Mouse (Mus musculus): ENCODE results near the gene Taok3. TPM values are rescaled to one million over a fixed set of nuclear protein-coding genes. Genes with fewer than 3 reads are reported as not detected.

The Taok3 gene
- polyA plus RNA-seq, 1 experiment, result 40.6 TPM

DNA sequence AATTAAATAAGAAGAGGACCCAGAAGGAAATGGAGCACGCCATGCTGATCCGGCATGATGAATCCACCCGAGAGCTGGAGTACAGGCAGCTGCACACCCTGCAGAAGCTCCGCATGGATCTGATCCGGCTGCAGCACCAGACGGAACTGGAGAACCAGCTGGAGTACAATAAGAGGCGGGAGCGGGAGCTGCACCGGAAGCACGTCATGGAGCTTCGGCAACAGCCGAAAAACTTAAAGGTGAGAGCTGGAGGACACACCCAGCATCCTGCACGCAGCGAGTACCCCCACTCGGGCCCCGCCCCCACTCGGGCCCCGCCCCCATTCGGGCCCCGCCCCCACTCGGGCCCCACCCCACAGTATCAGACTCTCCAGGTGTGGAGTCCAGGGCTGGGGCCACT, 143.6 kb downstream of the Taok3 start:
- Histone ChIP-seq H3K27ac (ENCODE audit: insufficient read depth, low read length) (no peak overlapping the region), H3K4me3 (ENCODE audit: insufficient read depth, low read length) (no peak overlapping the region), H3K4me1 (ENCODE audit: control insufficient read depth, insufficient read depth, low read length) (no peaks in the 10 kb centered on the region)
- TF ChIP-seq CTCF (IDR thresholded peaks at IDR 0.05; ENCODE audit: extremely low read depth, insufficient read depth, low read length) (no peak), POLR2A (IDR thresholded peaks at IDR 0.05; ENCODE audit: extremely low read depth, insufficient read depth, low read length) (no peak)

DNA sequence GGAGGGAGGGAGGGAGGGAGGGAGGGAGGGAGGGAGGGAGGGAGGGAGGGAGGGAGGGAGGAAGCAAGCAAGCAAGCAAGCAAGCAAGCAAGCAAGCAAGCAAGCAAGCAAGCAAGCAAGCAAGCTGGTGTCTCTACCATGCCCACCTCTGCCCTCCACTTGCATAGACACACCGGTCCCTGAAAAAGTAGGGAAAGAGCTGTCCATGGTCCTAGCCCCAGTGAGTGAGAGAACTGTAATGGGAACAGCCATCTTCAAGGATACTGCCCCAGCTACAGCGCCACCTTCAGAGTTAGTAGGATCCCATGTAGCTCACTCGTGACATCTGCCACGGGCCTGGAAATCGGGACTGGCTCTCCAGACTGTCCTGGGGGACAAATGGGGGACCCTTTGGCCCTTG, 144.8 kb downstream of the Taok3 start:
- TF ChIP-seq CTCF (IDR thresholded peaks at IDR 0.05; ENCODE audit: extremely low read depth, insufficient read depth, low read length) (no peak), POLR2A (IDR thresholded peaks at IDR 0.05; ENCODE audit: extremely low read depth, insufficient read depth, low read length) (no peak)
- no peaks in the 10 kb centered on the region for H3K4me1 ChIP-seq (ENCODE audit: control insufficient read depth, insufficient read depth, low read length)
- no peak overlapping the region for H3K27ac ChIP-seq (ENCODE audit: insufficient read depth, low read length)
- no peak overlapping the region for H3K4me3 ChIP-seq (ENCODE audit: insufficient read depth, low read length)

DNA sequence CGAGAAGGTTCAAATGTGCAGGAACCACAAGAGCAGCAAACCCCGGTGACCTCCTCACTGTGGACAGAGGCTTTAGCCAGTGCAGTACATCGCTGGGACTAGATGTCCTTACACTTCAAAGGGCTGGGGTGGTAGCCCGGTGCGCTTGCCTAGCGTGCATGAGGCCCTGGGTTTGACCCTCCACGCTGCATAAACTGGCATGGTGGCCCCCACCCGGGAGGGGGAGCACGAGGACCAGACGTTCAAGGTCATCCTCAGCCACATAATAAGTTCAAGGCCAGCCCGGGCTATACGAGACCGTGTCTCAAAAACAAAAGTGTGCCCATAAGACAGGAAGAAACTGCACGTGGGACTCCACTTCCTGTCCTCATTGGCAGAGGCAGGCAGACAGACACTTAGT, 148.0 kb downstream of the Taok3 start:
- Histone ChIP-seq H3K4me1 (ENCODE audit: control insufficient read depth, insufficient read depth, low read length) (peaks cover 1% of the 10 kb centered on the region; the same call in 1 of the 2 replicates), H3K27ac (ENCODE audit: insufficient read depth, low read length) (no peak overlapping the region), H3K4me3 (ENCODE audit: insufficient read depth, low read length) (no peak overlapping the region)
- no peak for TF ChIP-seq POLR2A (IDR thresholded peaks at IDR 0.05; ENCODE audit: extremely low read depth, insufficient read depth, low read length)
- no peak for TF ChIP-seq CTCF (IDR thresholded peaks at IDR 0.05; ENCODE audit: extremely low read depth, insufficient read depth, low read length)

DNA sequence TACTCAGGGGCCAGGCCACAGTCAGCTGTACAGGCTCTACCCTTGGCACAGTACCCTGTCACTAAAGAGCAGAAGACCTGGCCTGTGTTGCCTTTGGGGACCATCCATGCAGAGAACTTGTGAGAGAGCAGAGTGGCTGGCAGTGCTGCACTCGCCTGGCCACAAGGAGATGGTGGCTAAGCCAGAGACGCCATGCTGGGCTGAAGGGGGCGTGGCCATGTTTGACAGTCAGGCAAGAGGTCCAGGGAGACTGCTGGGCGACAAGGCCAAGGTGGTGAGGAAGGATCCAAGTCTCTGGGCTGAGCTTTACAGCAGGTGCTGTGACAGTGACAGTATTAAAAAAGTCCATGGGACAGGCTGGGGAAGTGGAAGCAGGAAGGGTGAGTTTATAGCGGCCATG, 148.8 kb downstream of the Taok3 start:
- H3K4me3 ChIP-seq (ENCODE audit: insufficient read depth, low read length), result no peak overlapping the region
- TF ChIP-seq CTCF (IDR thresholded peaks at IDR 0.05; ENCODE audit: extremely low read depth, insufficient read depth, low read length), result no peak
- no peak overlapping the region for H3K27ac ChIP-seq (ENCODE audit: insufficient read depth, low read length)
- H3K4me1 ChIP-seq (ENCODE audit: control insufficient read depth, insufficient read depth, low read length), result peaks cover 1% of the 10 kb centered on the region; the same call in 1 of the 2 replicates

DNA sequence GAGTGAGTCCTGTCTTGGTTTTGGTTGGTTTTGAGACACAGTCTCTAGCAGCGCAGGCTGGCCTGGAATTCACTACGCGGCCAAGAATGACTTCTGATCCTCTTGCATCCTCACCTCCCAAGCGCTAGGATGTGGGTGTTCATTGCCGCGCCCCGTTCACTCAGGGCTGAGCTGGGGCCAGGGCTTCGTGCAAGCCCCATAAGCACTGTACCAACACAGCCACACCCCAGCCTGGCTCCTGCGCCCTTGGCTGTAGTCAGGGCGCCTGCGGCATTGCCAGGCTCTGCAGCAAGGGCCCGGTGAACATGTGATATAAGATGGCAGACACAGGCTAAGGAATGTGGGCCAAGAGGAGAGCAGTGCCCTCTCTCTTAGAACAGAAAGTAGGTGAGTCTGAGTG, 149.5 kb downstream of the Taok3 start:
- H3K4me1 ChIP-seq (ENCODE audit: control insufficient read depth, insufficient read depth, low read length), result peaks cover 1% of the 10 kb centered on the region; the same call in 1 of the 2 replicates
- H3K4me3 ChIP-seq (ENCODE audit: insufficient read depth, low read length), result no peak overlapping the region
- H3K27ac ChIP-seq (ENCODE audit: insufficient read depth, low read length), result no peak overlapping the region
- no peak for TF ChIP-seq CTCF (IDR thresholded peaks at IDR 0.05; ENCODE audit: extremely low read depth, insufficient read depth, low read length)
- no peak for TF ChIP-seq POLR2A (IDR thresholded peaks at IDR 0.05; ENCODE audit: extremely low read depth, insufficient read depth, low read length)

DNA sequence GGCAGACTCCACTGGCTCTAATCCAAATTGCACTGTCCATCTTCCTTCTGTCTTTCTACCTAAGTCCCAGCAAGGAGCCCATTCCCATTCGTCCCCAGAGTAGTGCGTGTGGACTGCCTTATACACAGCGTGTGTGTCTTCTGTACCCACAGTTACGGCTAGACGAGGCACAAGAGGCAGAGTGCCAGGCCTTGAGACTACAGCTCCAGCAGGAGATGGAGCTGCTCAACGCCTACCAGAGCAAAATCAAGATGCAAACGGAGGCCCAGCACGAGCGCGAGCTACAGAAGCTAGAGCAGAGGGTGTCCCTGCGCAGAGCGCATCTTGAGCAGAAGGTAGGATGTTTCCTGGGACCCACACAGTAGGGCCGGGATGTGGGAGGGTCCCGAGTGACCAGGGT, 152.0 kb downstream of the Taok3 start:
- Histone ChIP-seq H3K4me3 (ENCODE audit: insufficient read depth, low read length) (no peak overlapping the region), H3K4me1 (ENCODE audit: control insufficient read depth, insufficient read depth, low read length) (peaks cover 1% of the 10 kb centered on the region; the same call in 1 of the 2 replicates), H3K27ac (ENCODE audit: insufficient read depth, low read length) (0 out of 2 replicates have a peak overlapping the region, but pooled peaks have one; percentile 15)
- no peak for TF ChIP-seq CTCF (IDR thresholded peaks at IDR 0.05; ENCODE audit: extremely low read depth, insufficient read depth, low read length)
- peak; percentile 28; the same call in 1 of the 2 replicates for TF ChIP-seq POLR2A (IDR thresholded peaks at IDR 0.05; ENCODE audit: extremely low read depth, insufficient read depth, low read length)

DNA sequence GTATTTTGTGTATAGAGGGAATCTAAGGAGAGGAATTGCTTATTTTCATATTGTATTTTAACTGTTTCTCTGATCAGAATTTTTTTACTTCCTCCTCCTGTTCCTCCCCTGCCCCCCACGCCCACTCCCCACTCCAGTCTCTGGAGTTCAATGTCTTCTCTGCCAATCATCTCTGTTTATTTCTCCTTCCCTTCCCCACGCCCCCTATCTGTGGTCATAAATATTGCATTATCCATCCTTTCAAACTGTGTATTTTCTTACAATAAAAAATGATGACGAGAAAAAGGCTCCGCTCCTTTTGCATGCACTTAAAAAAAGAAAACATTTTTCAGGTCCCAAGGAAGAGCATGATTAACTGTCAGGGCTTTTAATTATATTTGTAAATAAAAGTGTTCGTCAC, 154.9 kb downstream of the Taok3 start:
- H3K4me3 ChIP-seq (ENCODE audit: insufficient read depth, low read length), result no peak overlapping the region
- TF ChIP-seq CTCF (IDR thresholded peaks at IDR 0.05; ENCODE audit: extremely low read depth, insufficient read depth, low read length), result no peak
- no peak for TF ChIP-seq POLR2A (IDR thresholded peaks at IDR 0.05; ENCODE audit: extremely low read depth, insufficient read depth, low read length)
- no peak overlapping the region for H3K27ac ChIP-seq (ENCODE audit: insufficient read depth, low read length)

DNA sequence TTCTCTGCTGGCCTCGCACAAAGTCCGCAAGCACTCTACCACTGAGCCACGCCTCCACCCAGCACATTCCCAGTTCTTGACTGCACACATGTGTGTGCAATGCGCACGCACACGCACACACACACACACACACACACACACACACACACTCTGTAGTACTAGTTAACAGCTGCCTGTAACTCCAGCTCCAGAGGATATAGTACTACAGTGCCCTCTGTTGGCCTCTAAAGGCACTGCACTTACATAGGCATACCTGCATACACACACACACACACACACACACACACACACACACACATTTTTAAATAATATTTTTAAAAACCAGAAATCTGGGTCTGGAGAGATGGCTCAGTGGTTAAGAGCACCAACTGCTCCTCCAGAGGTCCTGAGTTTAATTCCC, 157.9 kb downstream of the Taok3 start:
- Histone ChIP-seq H3K4me1 (ENCODE audit: control insufficient read depth, insufficient read depth, low read length) (peaks cover 1% of the 10 kb centered on the region; the same call in 1 of the 2 replicates), H3K4me3 (ENCODE audit: insufficient read depth, low read length) (no peak overlapping the region), H3K27ac (ENCODE audit: insufficient read depth, low read length) (no peak overlapping the region)
- TF ChIP-seq CTCF (IDR thresholded peaks at IDR 0.05; ENCODE audit: extremely low read depth, insufficient read depth, low read length) (no peak), POLR2A (IDR thresholded peaks at IDR 0.05; ENCODE audit: extremely low read depth, insufficient read depth, low read length) (no peak)

More for the DNA sequence above, 154.9 kb downstream of the Taok3 start:
- peaks cover 1% of the 10 kb centered on the region; the same call in 1 of the 2 replicates for H3K4me1 ChIP-seq (ENCODE audit: control insufficient read depth, insufficient read depth, low read length)

DNA sequence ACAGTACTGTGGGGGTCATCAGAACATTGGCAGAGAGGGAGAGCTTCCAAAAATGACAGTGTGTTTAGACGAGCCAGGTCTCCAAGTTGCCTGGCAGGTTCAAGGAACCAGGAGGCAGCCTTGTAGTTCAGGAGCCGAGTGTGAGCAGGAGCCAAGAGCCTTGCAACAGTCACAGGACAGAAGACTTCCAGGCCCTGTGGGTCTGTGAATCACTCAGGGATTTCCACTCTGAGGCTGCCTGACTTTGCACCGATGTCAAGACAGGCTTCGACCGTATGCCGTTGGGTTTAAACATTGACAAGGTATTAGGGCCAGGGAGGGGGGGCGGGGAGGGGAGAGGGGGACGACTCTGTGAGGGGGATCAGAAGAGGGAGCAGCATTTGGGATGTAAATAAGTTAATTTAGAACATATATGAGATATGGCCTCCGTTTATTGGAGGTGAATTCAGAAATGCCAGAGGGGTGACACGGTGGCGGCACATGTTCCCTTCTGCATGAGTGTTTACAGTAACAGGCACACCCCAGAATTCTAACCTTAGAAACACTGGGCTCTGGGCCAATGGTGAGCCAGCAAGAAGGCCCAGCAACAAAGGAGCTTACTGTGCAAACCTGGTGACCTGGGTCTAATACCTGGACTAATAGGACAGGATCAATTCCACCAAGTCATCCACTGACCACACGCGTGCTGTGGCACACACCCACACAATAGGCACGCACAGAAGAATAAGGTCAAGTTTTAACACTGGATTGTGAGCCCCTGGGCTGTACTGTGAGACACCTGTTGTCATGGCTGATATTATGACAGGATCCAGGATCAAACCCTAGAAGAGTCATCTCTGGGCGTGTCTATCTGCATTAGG, 159.1 kb downstream of the Taok3 start:
- no peak overlapping the region for H3K4me3 ChIP-seq (ENCODE audit: insufficient read depth, low read length)
- no peak overlapping the region for H3K27ac ChIP-seq (ENCODE audit: insufficient read depth, low read length)
- no peak for TF ChIP-seq CTCF (IDR thresholded peaks at IDR 0.05; ENCODE audit: extremely low read depth, insufficient read depth, low read length)
- no peak for TF ChIP-seq POLR2A (IDR thresholded peaks at IDR 0.05; ENCODE audit: extremely low read depth, insufficient read depth, low read length)
- no peaks in the 10 kb centered on the region for H3K4me1 ChIP-seq (ENCODE audit: control insufficient read depth, insufficient read depth, low read length)

DNA sequence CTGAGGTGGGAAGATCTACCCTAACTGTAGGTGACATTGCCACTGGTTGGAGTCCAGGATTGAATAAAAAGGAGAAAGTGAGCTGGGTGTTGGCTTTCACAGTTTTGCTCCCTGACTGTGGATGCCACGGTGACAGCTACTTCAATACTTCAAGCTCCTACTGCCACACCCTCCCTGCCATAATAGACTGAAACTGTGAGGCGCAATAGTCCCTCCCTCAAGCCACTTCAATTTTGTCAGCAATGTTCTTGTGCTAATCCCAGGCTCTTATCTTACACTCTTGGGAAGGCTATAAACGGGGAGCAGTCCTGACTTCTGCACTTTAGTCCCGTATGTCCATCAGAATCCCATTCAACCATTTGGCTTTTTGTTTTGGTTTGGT, 159.7 kb downstream of the Taok3 start:
- Histone ChIP-seq H3K4me3 (ENCODE audit: insufficient read depth, low read length) (no peak overlapping the region), H3K27ac (ENCODE audit: insufficient read depth, low read length) (no peak overlapping the region), H3K4me1 (ENCODE audit: control insufficient read depth, insufficient read depth, low read length) (no peaks in the 10 kb centered on the region; the same call in 1 of the 2 replicates)
- TF ChIP-seq POLR2A (IDR thresholded peaks at IDR 0.05; ENCODE audit: extremely low read depth, insufficient read depth, low read length) (no peak), CTCF (IDR thresholded peaks at IDR 0.05; ENCODE audit: extremely low read depth, insufficient read depth, low read length) (no peak)
